Mouse (Mus musculus): Measurements from ENCODE around the gene Irf8.

DNA sequence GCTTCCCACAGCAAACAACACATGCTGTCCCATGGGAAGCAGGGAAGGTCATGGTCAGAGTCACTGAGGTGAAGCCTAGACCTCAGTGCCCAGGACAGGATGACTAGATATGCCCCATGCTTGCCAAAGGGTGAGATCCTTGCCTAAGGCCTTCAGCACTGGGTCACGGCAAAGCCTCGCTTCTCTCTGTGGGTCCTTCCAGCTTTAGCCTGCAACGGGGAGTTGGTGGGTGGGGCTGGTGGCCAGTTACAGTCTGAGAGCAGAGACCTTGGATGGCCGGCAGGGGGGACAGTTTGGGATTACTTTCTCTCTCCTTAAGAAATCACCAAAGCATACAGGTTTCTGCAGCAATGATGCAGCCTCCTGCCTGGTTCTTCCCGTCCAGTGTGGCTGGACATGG is 51.5 kb downstream of the Irf8 start:
- TF ChIP-seq TAL1 (IDR thresholded peaks at IDR 0.05; ENCODE audit: low read length) (no peak), GATA1 (IDR thresholded peaks at IDR 0.05; ENCODE audit: low read length) (no peak)
